ENCODE assay signal across 26 mouse cellular contexts in genomic region chr3:100848348-100848747, GRCm38 (mm10). TPM values are rescaled to one million over a fixed set of nuclear protein-coding genes. Genes with fewer than 3 reads are reported as not detected.
"Had no signal": no experiment of that assay in that cellular context is flagged by ENCODE, and none has a peak within 500 bp of the region (broad histone marks: within the 10 kb centered on the region; RNA-seq: fewer than 3 reads in every experiment).

No protein-coding gene starts in this region.

- H3K27ac ChIP-seq: layer of hippocampus, adult 2 months; limb, embryonic 12.5 days; limb, embryonic 15.5 days; liver, embryonic 14.5 days; macrophage; midbrain, embryonic 12.5 days; neural tube, embryonic 13.5 days; stomach, embryonic 15.5 days had no signal

- DNase-seq: kidney, adult 18-20 months; kidney, adult 9 months; kidney, postnatal 14 days; layer of hippocampus, adult 9-11 months; left cerebral cortex, postnatal 4 days; liver, postnatal 0 days; lung, embryonic 14.5 days; retina, postnatal 1 day; right cerebral cortex, postnatal 4 days; thymus, postnatal 25 days had no signal

- H3K4me3 ChIP-seq: layer of hippocampus, adult 2 months; limb, embryonic 12.5 days; limb, embryonic 15.5 days; midbrain, embryonic 12.5 days; myocyte; neural tube, embryonic 13.5 days; stomach, embryonic 15.5 days had no signal

- H3K36me3 ChIP-seq: limb, embryonic 12.5 days; limb, embryonic 15.5 days; midbrain, embryonic 12.5 days; neural tube, embryonic 13.5 days; stomach, embryonic 15.5 days had no signal

- H3K9me3 ChIP-seq: limb, embryonic 12.5 days; limb, embryonic 15.5 days; midbrain, embryonic 12.5 days; neural tube, embryonic 13.5 days; stomach, embryonic 15.5 days had no signal

- H3K4me2 ChIP-seq: limb, embryonic 12.5 days; limb, embryonic 15.5 days; liver, embryonic 11.5 days; lung, embryonic 14.5 days; midbrain, embryonic 12.5 days; neural tube, embryonic 13.5 days; stomach, embryonic 15.5 days had no signal

- ATAC-seq: liver, postnatal 0 days; lung, postnatal 0 days; midbrain, embryonic 16.5 days had no signal

- H3K9ac ChIP-seq: limb, embryonic 12.5 days; limb, embryonic 15.5 days; liver, embryonic 14.5 days; liver, postnatal 0 days; lung, embryonic 14.5 days; midbrain, embryonic 12.5 days; neural tube, embryonic 13.5 days; stomach, embryonic 15.5 days had no signal

- H3K27me3 ChIP-seq: limb, embryonic 12.5 days; limb, embryonic 15.5 days; midbrain, embryonic 12.5 days; neural tube, embryonic 13.5 days; stomach, embryonic 15.5 days had no signal

- H3K4me1 ChIP-seq: limb, embryonic 15.5 days; midbrain, embryonic 12.5 days; neural tube, embryonic 13.5 days; stomach, embryonic 15.5 days had no signal

RNA-seq across cellular contexts. Expression of gene Vtcn1, which starts 23.1 kb away (rescaled TPM):
- total RNA-seq: layer of hippocampus, adult 2 months; layer of hippocampus, postnatal 25 days; left cerebral cortex, postnatal 10 days; left cerebral cortex, postnatal 4 days; megakaryocyte, adult 5-6 weeks; monocyte, adult 5-6 weeks had no signal
- polyA plus RNA-seq: limb, embryonic 12.5 days; liver, embryonic 11.5 days; liver, embryonic 14.5 days; macrophage; midbrain, embryonic 16.5 days; neural tube, embryonic 13.5 days had no signal
